Mouse (Mus musculus): Measurements from ENCODE around the gene Cd27. TPM values are rescaled to one million over a fixed set of nuclear protein-coding genes. Genes with fewer than 3 reads are reported as not detected.

Gene Cd27
- polyA plus RNA-seq, 2 experiments = 0.47 to 0.68 TPM

- ATAC-seq (ENCODE audit: insufficient read depth) = no peak
Measured at GRCm38 (mm10) chr6:125239547-125239946, 2.7 kb upstream of the Cd27 start.

GRCm38 (mm10) chr6:125238396-125238795, 1.6 kb upstream of the Cd27 start:
- Histone ChIP-seq H3K4me2 (ENCODE audit: low read depth) (no peak overlapping the region), H3K27ac (no peak overlapping the region), H3K36me3 (replicated peaks; ENCODE audit: control insufficient read depth, insufficient read depth, low read depth) (no peaks in the 10 kb centered on the region), H3K9ac (replicated peaks) (no peak overlapping the region), H3K27me3 (ENCODE audit: control insufficient read depth, insufficient read depth, low read length) (no peaks in the 10 kb centered on the region), H3K9me3 (ENCODE audit: control insufficient read depth, low read length) (no peaks in the 10 kb centered on the region), H3K4me1 (replicated peaks; ENCODE audit: control insufficient read depth in 2 of 2, insufficient read depth in 2 of 2, low read length in 1 of 2) (peaks cover 0 to 4% of the 10 kb centered on the region in 2 experiments; a peak in 1 of 4 replicates), H3K4me3 (ENCODE audit: insufficient read depth in 1 of 2, low read depth in 2 of 2, low read length in 2 of 2) (no peak overlapping the region)
- TF ChIP-seq EP300 (IDR thresholded peaks at IDR 0.05; ENCODE audit: low read depth) = no peak
- no peak for TF ChIP-seq CTCF (IDR thresholded peaks at IDR 0.05; ENCODE audit: low read depth)
- no peak for ATAC-seq (ENCODE audit: insufficient read depth)
- 20% methylated on average over 6 of the region's 6 CpGs for WGBS (ENCODE audit: insufficient replicate concordance)
- DNase-seq (ENCODE audit: low read depth in 3 of 3, low spot score in 3 of 3) = no peak

More at GRCm38 (mm10) chr6:125239547-125239946, 2.7 kb upstream of the Cd27 start:
- no peaks in the 10 kb centered on the region for H3K27me3 ChIP-seq (ENCODE audit: control insufficient read depth, insufficient read depth, low read length)
- H3K9ac ChIP-seq (replicated peaks) = no peak overlapping the region
- WGBS (ENCODE audit: insufficient replicate concordance) = 66% methylated on average over 5 of the region's 5 CpGs
- H3K27ac ChIP-seq = no peak overlapping the region
- no peak for DNase-seq (ENCODE audit: low read depth in 3 of 3, low spot score in 3 of 3)
- no peak overlapping the region for H3K4me3 ChIP-seq (ENCODE audit: insufficient read depth in 1 of 2, low read depth in 2 of 2, low read length in 2 of 2)
- TF ChIP-seq EP300 (IDR thresholded peaks at IDR 0.05; ENCODE audit: low read depth) (no peak), CTCF (IDR thresholded peaks at IDR 0.05; ENCODE audit: low read depth) (no peak)
- peaks cover 0 to 4% of the 10 kb centered on the region in 2 experiments; a peak in 1 of 4 replicates for H3K4me1 ChIP-seq (replicated peaks; ENCODE audit: control insufficient read depth in 2 of 2, insufficient read depth in 2 of 2, low read length in 1 of 2)
- no peaks in the 10 kb centered on the region for H3K36me3 ChIP-seq (replicated peaks; ENCODE audit: control insufficient read depth, insufficient read depth, low read depth)
- no peaks in the 10 kb centered on the region for H3K9me3 ChIP-seq (ENCODE audit: control insufficient read depth, low read length)
- no peak overlapping the region for H3K4me2 ChIP-seq (ENCODE audit: low read depth)

GRCm38 (mm10) chr6:125237421-125237820, 611 bp upstream of the Cd27 start:
- peaks cover under 1 to 6% of the 10 kb centered on the region in 2 experiments for H3K4me1 ChIP-seq (replicated peaks; ENCODE audit: control insufficient read depth in 2 of 2, insufficient read depth in 2 of 2, low read length in 1 of 2)
- WGBS (ENCODE audit: insufficient replicate concordance) = 75% methylated on average over 4 of the region's 4 CpGs
- no peak overlapping the region for H3K4me3 ChIP-seq (ENCODE audit: insufficient read depth in 1 of 2, low read depth in 2 of 2, low read length in 2 of 2)
- H3K27me3 ChIP-seq (ENCODE audit: control insufficient read depth, insufficient read depth, low read length) = no peaks in the 10 kb centered on the region
- H3K4me2 ChIP-seq (ENCODE audit: low read depth) = no peak overlapping the region
- TF ChIP-seq CTCF (IDR thresholded peaks at IDR 0.05; ENCODE audit: low read depth) (no peak), EP300 (IDR thresholded peaks at IDR 0.05; ENCODE audit: low read depth) (no peak)
- H3K36me3 ChIP-seq (replicated peaks; ENCODE audit: control insufficient read depth, insufficient read depth, low read depth) = no peaks in the 10 kb centered on the region
- no peak for DNase-seq (ENCODE audit: low read depth in 3 of 3, low spot score in 3 of 3)
- H3K9ac ChIP-seq (replicated peaks) = no peak overlapping the region
- no peaks in the 10 kb centered on the region for H3K9me3 ChIP-seq (ENCODE audit: control insufficient read depth, low read length)
- no peak overlapping the region for H3K27ac ChIP-seq
- no peak for ATAC-seq (ENCODE audit: insufficient read depth)

GRCm38 (mm10) chr6:125236341-125236740, 469 bp downstream of the Cd27 start:
- H3K4me1 ChIP-seq (replicated peaks; ENCODE audit: control insufficient read depth in 2 of 2, insufficient read depth in 2 of 2, low read length in 1 of 2) = peaks cover 7 to 12% of the 10 kb centered on the region in 2 experiments

GRCm38 (mm10) chr6:125234520-125234828, 2.3 kb downstream of the Cd27 start:
- TF ChIP-seq CTCF (IDR thresholded peaks at IDR 0.05; ENCODE audit: low read depth) (no peak), EP300 (IDR thresholded peaks at IDR 0.05; ENCODE audit: low read depth) (no peak)
- WGBS (ENCODE audit: insufficient replicate concordance) = 66% methylated on average over 5 of the region's 5 CpGs
- H3K9me3 ChIP-seq (ENCODE audit: control insufficient read depth, low read length) = no peaks in the 10 kb centered on the region
- H3K27ac ChIP-seq = no peak overlapping the region
- ATAC-seq (ENCODE audit: insufficient read depth) = no peak
- H3K27me3 ChIP-seq (ENCODE audit: control insufficient read depth, insufficient read depth, low read length) = no peaks in the 10 kb centered on the region
- DNase-seq (ENCODE audit: low read depth in 3 of 3, low spot score in 3 of 3) = no peak
- H3K4me1 ChIP-seq (replicated peaks; ENCODE audit: control insufficient read depth in 2 of 2, insufficient read depth in 2 of 2, low read length in 1 of 2) = peaks cover 7 to 12% of the 10 kb centered on the region in 2 experiments
- no peaks in the 10 kb centered on the region for H3K36me3 ChIP-seq (replicated peaks; ENCODE audit: control insufficient read depth, insufficient read depth, low read depth)
- H3K9ac ChIP-seq (replicated peaks) = no peak overlapping the region
- H3K4me2 ChIP-seq (ENCODE audit: low read depth) = no peak overlapping the region
- no peak overlapping the region for H3K4me3 ChIP-seq (ENCODE audit: insufficient read depth in 1 of 2, low read depth in 2 of 2, low read length in 2 of 2)

More at GRCm38 (mm10) chr6:125236341-125236740, 469 bp downstream of the Cd27 start:
- DNase-seq (ENCODE audit: low read depth in 3 of 3, low spot score in 3 of 3) (no peak), ATAC-seq (ENCODE audit: insufficient read depth) (no peak)
- Histone ChIP-seq H3K36me3 (replicated peaks; ENCODE audit: control insufficient read depth, insufficient read depth, low read depth) (no peaks in the 10 kb centered on the region), H3K27me3 (ENCODE audit: control insufficient read depth, insufficient read depth, low read length) (no peaks in the 10 kb centered on the region), H3K4me2 (ENCODE audit: low read depth) (no peak overlapping the region), H3K27ac (no peak overlapping the region), H3K9me3 (ENCODE audit: control insufficient read depth, low read length) (no peaks in the 10 kb centered on the region), H3K4me3 (ENCODE audit: insufficient read depth in 1 of 2, low read depth in 2 of 2, low read length in 2 of 2) (no peak overlapping the region), H3K9ac (replicated peaks) (no peak overlapping the region)
- 67% methylated on average over 6 of the region's 6 CpGs for WGBS (ENCODE audit: insufficient replicate concordance)
- TF ChIP-seq EP300 (IDR thresholded peaks at IDR 0.05; ENCODE audit: low read depth) (no peak), CTCF (IDR thresholded peaks at IDR 0.05; ENCODE audit: low read depth) (no peak)

Data from liver, embryonic 14.5 days (tissue).